ENCODE assay signal across 19 mouse cellular contexts in the genomic region with DNA sequence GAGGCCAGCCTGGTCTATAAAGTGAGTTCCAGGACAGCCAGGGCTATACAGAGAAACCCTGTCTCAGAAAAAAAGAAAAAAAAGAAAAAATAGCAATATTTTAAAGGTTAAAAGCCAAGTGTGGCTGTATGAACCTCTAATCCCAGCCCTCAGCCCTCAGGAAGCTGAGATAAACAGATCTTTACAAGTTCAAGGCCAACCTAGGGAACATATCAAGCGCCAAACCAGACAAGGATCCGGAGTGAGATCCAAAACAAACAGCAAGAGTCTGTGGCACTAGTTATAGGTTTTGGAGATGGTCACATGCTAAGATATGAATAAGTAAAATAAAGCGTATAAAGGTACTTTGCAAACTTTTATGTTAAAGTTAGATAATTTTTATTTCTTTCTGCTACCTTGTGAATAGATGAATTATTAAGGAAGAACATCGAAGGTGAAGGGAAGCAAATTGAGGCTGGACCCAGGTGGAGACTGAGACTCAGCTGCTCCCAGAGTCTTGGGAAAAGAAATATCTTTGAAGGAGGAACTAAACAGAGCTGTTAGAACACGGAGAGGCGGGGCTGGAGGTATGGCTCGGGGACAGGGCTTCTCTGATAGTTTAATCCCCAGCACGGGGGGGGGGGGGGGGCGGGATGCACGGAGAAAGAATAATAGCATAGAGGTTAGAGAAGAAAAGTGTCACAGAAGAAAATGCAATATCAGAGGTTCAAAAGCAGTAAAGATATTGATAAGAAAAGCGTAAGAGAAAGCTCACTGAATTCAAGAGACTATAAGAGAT. TPM values are rescaled to one million over a fixed set of nuclear protein-coding genes. Genes with fewer than 3 reads are reported as not detected.
DNase-seq lines count a peak whose midpoint lies in the region; ATAC-seq and TF ChIP-seq lines count a peak whose summit lies in the region.
"Had no signal": no experiment of that assay in that cellular context is flagged by ENCODE, and none has a peak within 500 bp of the region (broad histone marks: within the 10 kb centered on the region; RNA-seq: fewer than 3 reads in every experiment).

No protein-coding gene starts in this region.

- no peaks in the 10 kb centered on the region for H3K79me2 ChIP-seq in heart, adult 2 months (replicated peaks; ENCODE audit: control insufficient read depth, insufficient read depth, low read length)

- H3K27ac ChIP-seq in heart, adult 2 months: peak overlapping the region; percentile 10
- H3K27ac ChIP-seq in liver, embryonic 11.5 days (ENCODE audit: low read depth, low read length): 0 out of 2 replicates have a peak overlapping the region, but pooled peaks have one; percentile 0
- H3K27ac ChIP-seq in liver, embryonic 15.5 days (replicated peaks): peak overlapping the region; percentile 59
- H3K27ac ChIP-seq: embryonic facial prominence, embryonic 12.5 days; forebrain, embryonic 15.5 days; heart, embryonic 13.5 days; hindbrain, embryonic 10.5 days; hindbrain, embryonic 14.5 days had no signal

- WGBS in heart, adult 2 months: 53% methylated on average over 11 of the region's 11 CpGs
- WGBS in liver, embryonic 11.5 days: 48% methylated on average over 11 of the region's 11 CpGs
- WGBS in liver, embryonic 15.5 days (ENCODE audit: insufficient replicate concordance): 34% methylated on average over 10 of the region's 11 CpGs

- no peak overlapping the region for H3K4me2 ChIP-seq in liver, embryonic 11.5 days
- no peak overlapping the region for H3K4me2 ChIP-seq in liver, embryonic 15.5 days
- H3K4me2 ChIP-seq: embryonic facial prominence, embryonic 12.5 days; forebrain, embryonic 15.5 days; heart, embryonic 13.5 days; hindbrain, embryonic 14.5 days had no signal

- H3K4me1 ChIP-seq in heart, adult 2 months (ENCODE audit: control insufficient read depth, insufficient read depth, low read length): peaks cover 3% of the 10 kb centered on the region; the same call in 1 of the 2 replicates
- no peaks in the 10 kb centered on the region for H3K4me1 ChIP-seq in liver, embryonic 11.5 days (replicated peaks; ENCODE audit: control insufficient read depth, insufficient read depth, low read length)
- H3K4me1 ChIP-seq in liver, embryonic 15.5 days (replicated peaks): no peaks in the 10 kb centered on the region
- H3K4me1 ChIP-seq: embryonic facial prominence, embryonic 12.5 days; forebrain, embryonic 15.5 days; heart, embryonic 13.5 days; hindbrain, embryonic 10.5 days had no signal

- no peaks in the 10 kb centered on the region for H3K27me3 ChIP-seq in heart, adult 2 months (ENCODE audit: control insufficient read depth, insufficient read depth, low read length)
- H3K27me3 ChIP-seq in liver, embryonic 11.5 days (replicated peaks; ENCODE audit: control insufficient read depth, insufficient read depth, low read length): no peaks in the 10 kb centered on the region; the same call in 1 of the 2 replicates
- peaks cover 7% of the 10 kb centered on the region for H3K27me3 ChIP-seq in liver, embryonic 15.5 days
- H3K27me3 ChIP-seq: forebrain, embryonic 15.5 days; heart, embryonic 13.5 days had no signal

- ATAC-seq in liver, embryonic 11.5 days (replicated peaks; ENCODE audit: low FRiP score): no peak
- peak; percentile 41 for ATAC-seq in liver, embryonic 15.5 days (ENCODE audit: insufficient read depth)
- no peak for ATAC-seq in frontal cortex, adult (ENCODE audit: low TSS enrichment)
- ATAC-seq: forebrain, embryonic 15.5 days had no signal

- no peak overlapping the region for H3K4me3 ChIP-seq in heart, adult 2 months
- H3K4me3 ChIP-seq in liver, embryonic 11.5 days (ENCODE audit: low read depth, low read length): no peak overlapping the region
- H3K4me3 ChIP-seq in liver, embryonic 15.5 days (replicated peaks): no peak overlapping the region
- H3K4me3 ChIP-seq: embryonic facial prominence, embryonic 12.5 days; forebrain, embryonic 15.5 days; heart, embryonic 13.5 days; hindbrain, embryonic 10.5 days had no signal

- intact Hi-C loops in heart, adult 2 months (cut with DNase I): no loop called here
- intact Hi-C loops in heart, postnatal 10 days (cut with DNase I): no loop called here

- TF ChIP-seq CTCF in heart, adult 2 months (IDR thresholded peaks at IDR 0.05): no peak

- H3K36me3 ChIP-seq in heart, adult 2 months (ENCODE audit: control insufficient read depth, insufficient read depth, low read length): no peaks in the 10 kb centered on the region
- no peaks in the 10 kb centered on the region for H3K36me3 ChIP-seq in liver, embryonic 11.5 days (ENCODE audit: control insufficient read depth, insufficient read depth, low read length)
- H3K36me3 ChIP-seq in liver, embryonic 15.5 days (replicated peaks): no peaks in the 10 kb centered on the region
- H3K36me3 ChIP-seq: embryonic facial prominence, embryonic 12.5 days; forebrain, embryonic 15.5 days; heart, embryonic 13.5 days; hindbrain, embryonic 10.5 days had no signal

- H3K9me3 ChIP-seq in liver, embryonic 11.5 days (ENCODE audit: control insufficient read depth, low read length): no peaks in the 10 kb centered on the region
- no peaks in the 10 kb centered on the region for H3K9me3 ChIP-seq in liver, embryonic 15.5 days (replicated peaks)
- H3K9me3 ChIP-seq: embryonic facial prominence, embryonic 12.5 days; forebrain, embryonic 15.5 days; heart, embryonic 13.5 days; hindbrain, embryonic 10.5 days had no signal

- no peak for TF ChIP-seq EP300 in heart, adult 2 months (IDR thresholded peaks at IDR 0.05; ENCODE audit: insufficient read depth, low read depth, low read length)

- no peak for DNase-seq in heart, adult 2 months
- no peak for DNase-seq in heart, postnatal 10 days
- DNase-seq in liver, embryonic 11.5 days (ENCODE audit: low spot score): no peak
- DNase-seq in yolk sac, embryonic 10.5 days (ENCODE audit: low spot score): no peak
- DNase-seq in heart, postnatal 4 days: no peak
- DNase-seq: adrenal gland, postnatal 14 days; cerebellum, adult 11-12 months; cerebellum, adult 9-10 months; cerebellum, postnatal 25 days; gastrocnemius, postnatal 14 days had no signal

- no peak overlapping the region for H3K9ac ChIP-seq in heart, adult 2 months (ENCODE audit: low read depth, low read length)
- H3K9ac ChIP-seq in liver, embryonic 11.5 days (ENCODE audit: low read depth, low read length): no peak overlapping the region
- H3K9ac ChIP-seq in liver, embryonic 15.5 days: no peak overlapping the region
- H3K9ac ChIP-seq: embryonic facial prominence, embryonic 12.5 days; forebrain, embryonic 15.5 days; heart, embryonic 13.5 days; hindbrain, embryonic 14.5 days had no signal

- no peak for TF ChIP-seq POLR2A in heart, adult 2 months (IDR thresholded peaks at IDR 0.05; ENCODE audit: insufficient read depth, low read depth, low read length)

RNA-seq across cellular contexts. Expression of gene Pcp4l1, which starts 7.6 kb away (rescaled TPM):
- total RNA-seq in heart, adult 2 months (2021): 100 to 1,000 TPM; 255 to 283 TPM
- polyA plus RNA-seq in heart, adult 2 months (2012; rRNA removed): 165 and 190 TPM in 2 replicates
- 100 to 1,000 TPM; 136 to 146 TPM for total RNA-seq in heart, postnatal 10 days (2021)
- 1.2 and 1.9 TPM in 2 replicates for polyA plus RNA-seq in liver, embryonic 11.5 days (2014; fragmentation: Nextera tagmentation; extraction: Ambion mirVana)
- polyA plus RNA-seq in liver, embryonic 15.5 days (2015; fragmentation: Nextera tagmentation; extraction: Ambion mirVana): 1.7 and 2.1 TPM in 2 replicates
- 100 to 1,000 TPM; 109 to 138 TPM for total RNA-seq in heart, postnatal 4 days (2021)
- total RNA-seq: MEL had no signal

RNA-seq across cellular contexts. Expression of gene Nr1i3, which starts 10.1 kb away (rescaled TPM):
- not detected for total RNA-seq in heart, adult 2 months (2021)
- 0.12 TPM in 1 of 2 replicates, not detected in the other for polyA plus RNA-seq in heart, adult 2 months (2012; rRNA removed)
- total RNA-seq in heart, postnatal 10 days (2021): not detected
- 0.16 TPM in 2 replicates for polyA plus RNA-seq in liver, embryonic 11.5 days (2014; fragmentation: Nextera tagmentation; extraction: Ambion mirVana)
- polyA plus RNA-seq in liver, embryonic 15.5 days (2015; fragmentation: Nextera tagmentation; extraction: Ambion mirVana): 1.1 and 1.5 TPM in 2 replicates
- not detected for total RNA-seq in heart, postnatal 4 days (2021)
- total RNA-seq: gastrocnemius, postnatal 14 days had no signal

RNA-seq across cellular contexts. Expression of gene Tomm40l, which starts 18.7 kb away (rescaled TPM):
- total RNA-seq in heart, adult 2 months (2021): 10 to 100 TPM; 79.8 to 81.6 TPM
- polyA plus RNA-seq in heart, adult 2 months (2012; rRNA removed): 63.9 and 83.2 TPM in 2 replicates
- 10 to 100 TPM; 88.9 to 95.9 TPM for total RNA-seq in heart, postnatal 10 days (2021)
- polyA plus RNA-seq in liver, embryonic 11.5 days (2014; fragmentation: Nextera tagmentation; extraction: Ambion mirVana): 32.3 and 32.4 TPM in 2 replicates
- 15.8 and 16.2 TPM in 2 replicates for polyA plus RNA-seq in liver, embryonic 15.5 days (2015; fragmentation: Nextera tagmentation; extraction: Ambion mirVana)
- 10 to 100 TPM; 79.9 to 85.2 TPM for total RNA-seq in heart, postnatal 4 days (2021)

RNA-seq across cellular contexts. Expression of gene Apoa2, which starts 21.2 kb away (rescaled TPM):
- 1 to 10 TPM; 2.1 to 2.2 TPM for total RNA-seq in heart, adult 2 months (2021)
- polyA plus RNA-seq in heart, adult 2 months (2012; rRNA removed): 3.9 and 15.3 TPM in 2 replicates
- total RNA-seq in heart, postnatal 10 days (2021): 1 to 10 TPM; 2.3 to 4.2 TPM
- 2,189 and 2,339 TPM in 2 replicates for polyA plus RNA-seq in liver, embryonic 11.5 days (2014; fragmentation: Nextera tagmentation; extraction: Ambion mirVana)
- polyA plus RNA-seq in liver, embryonic 15.5 days (2015; fragmentation: Nextera tagmentation; extraction: Ambion mirVana): 6,467 and 6,641 TPM in 2 replicates
- total RNA-seq in heart, postnatal 4 days (2021): 1 to 10 TPM; 1.7 to 1.8 TPM
- total RNA-seq: gastrocnemius, postnatal 14 days; MEL had no signal
- polyA plus RNA-seq: C2C12 had no signal

RNA-seq across cellular contexts. Expression of gene Fcer1g, which starts 30.5 kb away (rescaled TPM):
- 10 to 100 TPM; 12.4 to 15.3 TPM for total RNA-seq in heart, adult 2 months (2021)
- polyA plus RNA-seq in heart, adult 2 months (2012; rRNA removed): 32.7 and 50.8 TPM in 2 replicates
- 1 to 10 TPM; 9.0 to 9.6 TPM for total RNA-seq in heart, postnatal 10 days (2021)
- polyA plus RNA-seq in liver, embryonic 11.5 days (2014; fragmentation: Nextera tagmentation; extraction: Ambion mirVana): 70.9 and 83.6 TPM in 2 replicates
- polyA plus RNA-seq in liver, embryonic 15.5 days (2015; fragmentation: Nextera tagmentation; extraction: Ambion mirVana): 115 and 118 TPM in 2 replicates
- total RNA-seq in heart, postnatal 4 days (2021): 10 to 100 TPM in 1 of 2 experiments, 1 to 10 TPM in 1; 8.7 to 10.1 TPM
- polyA plus RNA-seq: C2C12 had no signal

Comparison
In these comparisons a context has a peak if more than half of its experiments do, and no peak if none do; other contexts are left out.
1. H3K27ac ChIP-seq: peak in every context shown above with its lines; median percentile 59 in liver, embryonic 15.5 days; 10 in heart, adult 2 months; 0 in liver, embryonic 11.5 days.